Mouse (Mus musculus): ENCODE results near the gene Ythdc1.
A peak's percentile ranks its signal among the peaks of the same experiment; 100 is the strongest.
"Not testable (repeated sequence)": the region's sequence is repeated elsewhere in the genome, so short reads cannot be mapped to it uniquely, and the experiment has no call there.

Ythdc1 gene

GRCm38 (mm10) chr5:86803962-86804940 lies at the start of gene Ythdc1:
Ythdc1 (plus strand) TSS chr5:86804221.
- DNase-seq (ENCODE audit: low spot score), result peak; percentile 89

- no peak for DNase-seq (ENCODE audit: low spot score)
Measured at GRCm38 (mm10) chr5:86769015-86769658, 34.9 kb upstream of the Ythdc1 start.

GRCm38 (mm10) chr5:86771010-86771409 lies 33.0 kb upstream of the Ythdc1 start:
- DNase-seq (ENCODE audit: low spot score), result no peak

- DNase-seq (ENCODE audit: low spot score), result no peak
Measured at GRCm38 (mm10) chr5:86776941-86777340, 27.1 kb upstream of the Ythdc1 start.

DNA sequence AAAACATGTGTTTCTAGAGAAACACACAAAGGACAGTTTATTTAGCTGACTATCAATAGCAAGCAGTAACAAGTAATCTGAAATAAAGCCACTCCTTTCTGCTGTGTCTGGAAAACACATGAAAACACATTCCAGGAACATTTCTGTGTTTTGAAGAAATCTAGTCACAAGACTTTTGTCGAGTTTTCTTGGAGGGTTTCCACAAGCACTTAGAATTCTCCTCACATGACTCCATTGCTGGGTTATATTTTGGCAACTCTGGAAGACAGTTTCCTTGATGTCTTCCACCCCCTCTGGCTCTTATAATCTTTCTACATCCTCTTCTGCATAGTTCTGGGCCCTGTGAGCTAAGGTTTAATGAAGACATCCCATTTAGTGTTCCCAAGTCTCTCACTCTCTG lies 25.6 kb upstream of the Ythdc1 start:
- no peak for DNase-seq (ENCODE audit: low spot score)

DNA sequence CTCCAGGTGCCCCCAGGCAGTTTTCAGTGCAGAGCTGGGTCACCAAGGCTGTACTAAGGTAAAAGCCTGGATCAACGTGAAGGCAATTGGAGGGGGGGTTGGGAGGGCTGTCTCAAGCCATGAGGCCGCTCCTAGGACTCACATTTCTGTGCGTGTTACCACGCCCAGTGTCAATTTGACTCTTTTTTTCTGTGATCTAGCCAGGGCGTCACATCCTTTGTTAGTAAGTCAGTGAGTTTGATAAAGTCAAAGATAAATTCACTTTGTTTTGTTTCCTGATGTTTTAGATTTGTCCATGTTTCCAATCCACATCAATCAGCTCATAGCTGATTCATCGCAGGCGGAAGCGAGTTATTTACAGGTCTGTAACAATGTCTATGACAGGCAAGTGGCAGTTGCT lies 21.0 kb upstream of the Ythdc1 start:
- no peak for DNase-seq (ENCODE audit: low spot score)

DNA sequence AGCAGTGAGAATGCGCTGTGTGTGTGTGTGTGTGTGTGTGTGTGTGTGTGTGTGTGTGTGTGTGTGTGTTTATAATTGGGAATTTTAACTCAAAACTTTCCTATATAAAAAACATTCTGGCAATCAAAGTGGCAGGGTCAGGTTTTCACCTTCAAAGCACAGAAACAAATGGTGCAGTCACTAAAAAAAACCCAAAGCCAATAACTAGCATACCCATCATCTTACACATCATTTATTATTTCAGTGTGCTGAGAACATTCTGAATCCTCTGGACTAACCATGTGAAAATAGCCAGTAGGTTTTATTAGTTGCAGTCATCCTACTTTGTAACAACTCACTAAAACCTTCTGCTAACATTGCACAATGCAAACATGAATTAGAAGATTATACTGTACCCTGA lies 19.8 kb upstream of the Ythdc1 start:
- no peak for DNase-seq (ENCODE audit: low spot score)

DNA sequence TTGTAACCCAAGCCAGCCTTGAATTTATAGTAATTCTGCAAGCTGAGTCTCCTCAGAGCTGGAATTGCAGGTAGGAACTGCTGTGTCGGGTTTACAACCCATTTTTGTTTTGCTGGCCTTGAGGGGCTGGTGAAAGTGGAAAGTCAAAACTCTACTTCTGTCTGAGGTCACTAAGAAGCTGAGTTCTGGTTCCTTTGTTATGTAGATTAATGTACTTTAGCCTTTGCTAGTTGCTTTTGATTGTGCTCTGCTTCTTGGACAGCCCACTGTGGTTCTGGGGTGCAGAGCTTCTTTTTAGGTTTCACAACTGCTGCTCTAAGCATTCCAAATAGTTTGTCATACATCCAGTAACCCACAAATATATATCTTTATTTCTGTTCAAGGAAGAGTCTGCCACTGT lies 17.2 kb upstream of the Ythdc1 start:
- no peak for DNase-seq (ENCODE audit: low spot score)

DNA sequence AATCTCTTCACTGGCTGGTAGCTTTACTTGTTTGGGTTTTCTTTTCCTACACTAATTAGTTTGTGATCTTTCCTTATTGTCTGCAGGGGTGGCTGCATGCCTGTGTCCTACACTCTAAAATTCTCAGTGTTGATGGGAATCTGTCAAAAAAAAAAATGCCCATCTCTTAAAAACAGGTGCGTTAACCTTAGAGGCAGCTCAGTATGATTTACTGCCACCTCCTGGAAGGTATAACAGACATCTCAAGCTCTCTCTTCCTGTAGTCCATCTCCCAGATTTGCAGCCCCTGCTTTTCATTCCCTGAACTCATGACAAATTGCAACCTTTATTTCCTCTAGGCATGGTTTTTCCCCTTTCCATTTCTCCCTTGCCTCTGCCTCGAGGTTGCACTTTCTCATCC lies 14.1 kb upstream of the Ythdc1 start:
- no peak for DNase-seq (ENCODE audit: low spot score)

- no peak for DNase-seq (ENCODE audit: low spot score)
Measured at GRCm38 (mm10) chr5:86792249-86792648, 11.8 kb upstream of the Ythdc1 start.

DNA sequence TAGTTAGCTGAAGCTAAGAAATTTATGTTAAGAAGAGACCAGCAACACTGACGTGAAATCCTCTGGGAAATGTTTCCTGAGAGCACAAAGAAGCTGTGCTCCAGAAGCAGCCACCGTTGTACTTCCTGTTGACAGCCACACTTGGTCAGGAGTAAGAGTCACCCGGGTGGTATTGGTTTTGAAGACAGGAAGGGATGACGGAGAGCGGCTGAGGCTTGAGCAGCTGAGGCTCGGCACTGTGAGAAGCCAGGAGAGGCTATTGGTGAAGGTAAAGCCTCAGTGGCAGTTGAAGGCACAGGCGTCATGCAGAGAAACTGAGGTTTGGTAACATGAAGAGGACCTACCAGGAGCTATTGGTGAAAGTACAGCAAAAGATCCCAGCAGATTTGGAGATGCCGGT lies 11.2 kb upstream of the Ythdc1 start:
- no peak for DNase-seq (ENCODE audit: low spot score)

DNA sequence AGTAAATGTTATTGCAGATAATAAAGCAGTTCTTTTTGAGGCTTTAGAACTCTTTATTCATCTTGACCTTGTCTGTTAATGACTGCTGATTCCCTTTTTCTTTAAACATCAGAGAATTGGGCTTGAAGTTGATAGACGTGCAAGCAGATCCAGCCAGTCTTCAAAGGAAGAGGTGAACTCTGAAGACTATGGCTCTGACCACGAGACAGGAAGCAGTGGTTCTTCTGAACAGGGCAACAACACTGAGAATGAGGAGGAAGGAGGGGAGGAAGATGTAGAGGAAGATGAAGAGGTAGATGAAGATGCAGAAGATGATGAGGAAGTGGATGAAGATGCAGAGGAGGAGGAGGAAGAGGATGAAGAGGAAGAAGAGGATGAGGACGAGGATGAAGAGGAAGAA lies 12.8 kb downstream of the Ythdc1 start:
- DNase-seq (ENCODE audit: low spot score), result no peak

DNA sequence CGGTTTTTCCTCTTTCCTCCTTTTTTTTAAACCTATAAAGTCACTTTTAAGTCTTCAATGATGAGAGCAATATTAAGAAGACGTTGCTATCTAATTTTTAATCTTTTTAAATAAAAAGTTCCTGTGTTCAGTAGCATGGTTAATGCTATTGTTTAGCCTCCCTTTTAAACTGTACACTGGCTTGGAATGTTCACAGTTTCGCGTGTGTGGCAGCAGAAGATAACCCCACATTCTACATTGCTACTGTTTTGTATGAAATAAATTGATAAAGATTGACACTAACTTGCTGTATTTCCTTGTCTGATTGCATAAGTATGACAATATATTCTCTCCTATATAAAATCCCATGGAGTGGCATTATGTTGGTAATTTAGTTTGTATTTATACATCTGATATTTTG lies 32.4 kb downstream of the Ythdc1 start:
- DNase-seq (ENCODE audit: low spot score), result not testable (repeated sequence)

- DNase-seq (ENCODE audit: low spot score), result no peak
Measured at GRCm38 (mm10) chr5:86838110-86838509, 34.1 kb downstream of the Ythdc1 start.

- DNase-seq (ENCODE audit: low spot score), result no peak
Measured at GRCm38 (mm10) chr5:86839472-86839871, 35.5 kb downstream of the Ythdc1 start.

- DNase-seq (ENCODE audit: low spot score), result no peak
Measured at GRCm38 (mm10) chr5:86840207-86840606, 36.2 kb downstream of the Ythdc1 start.

DNA sequence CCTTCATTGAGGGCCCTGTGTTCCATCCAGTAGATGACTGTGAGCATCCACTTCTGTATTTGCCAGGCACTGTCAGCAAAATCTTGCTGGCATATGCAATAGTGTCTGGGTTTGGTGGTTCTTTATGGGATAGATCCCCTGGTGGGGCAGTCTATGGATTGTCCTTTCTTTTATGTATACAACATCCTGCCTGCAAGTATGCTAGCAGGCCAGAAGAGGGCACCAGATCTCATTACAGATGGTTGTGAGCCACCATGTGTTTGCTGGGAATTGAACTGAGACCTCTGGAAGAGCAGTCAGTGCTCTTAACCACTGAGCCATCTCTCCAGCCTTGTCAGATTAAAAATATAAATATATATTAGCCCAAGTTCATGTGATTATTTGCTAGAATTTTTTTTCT lies 37.2 kb downstream of the Ythdc1 start:
- not testable (repeated sequence) for DNase-seq (ENCODE audit: low spot score)

DNA sequence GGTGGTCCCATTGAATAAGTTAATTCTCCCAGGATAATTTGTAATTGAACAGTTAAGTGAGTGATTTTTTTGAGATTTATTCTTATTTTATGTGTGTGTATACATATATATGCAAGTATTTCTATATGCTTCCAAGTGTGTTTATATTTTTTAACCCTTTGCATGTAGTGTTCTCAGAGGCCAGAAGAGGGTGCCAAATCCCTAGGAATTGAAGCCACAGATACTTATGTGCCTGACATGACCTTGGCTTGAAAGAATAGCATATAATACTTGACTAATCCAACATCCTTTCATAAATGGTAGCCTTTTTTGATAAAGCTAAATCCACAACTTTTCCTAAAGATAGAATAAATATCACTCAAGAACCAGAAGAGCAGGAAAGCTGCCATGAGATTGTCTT lies 46.1 kb downstream of the Ythdc1 start:
- DNase-seq (ENCODE audit: low spot score), result no peak

GRCm38 (mm10) chr5:86851658-86852057 lies 47.6 kb downstream of the Ythdc1 start:
- DNase-seq (ENCODE audit: low spot score), result no peak

GRCm38 (mm10) chr5:86856505-86856904 lies 52.5 kb downstream of the Ythdc1 start:
- DNase-seq (ENCODE audit: low spot score), result not testable (repeated sequence)

GRCm38 (mm10) chr5:86857682-86858081 lies 53.7 kb downstream of the Ythdc1 start:
- DNase-seq (ENCODE audit: low spot score), result no peak

- DNase-seq (ENCODE audit: low spot score), result no peak
Measured at GRCm38 (mm10) chr5:86858336-86858735, 54.3 kb downstream of the Ythdc1 start.

DNA sequence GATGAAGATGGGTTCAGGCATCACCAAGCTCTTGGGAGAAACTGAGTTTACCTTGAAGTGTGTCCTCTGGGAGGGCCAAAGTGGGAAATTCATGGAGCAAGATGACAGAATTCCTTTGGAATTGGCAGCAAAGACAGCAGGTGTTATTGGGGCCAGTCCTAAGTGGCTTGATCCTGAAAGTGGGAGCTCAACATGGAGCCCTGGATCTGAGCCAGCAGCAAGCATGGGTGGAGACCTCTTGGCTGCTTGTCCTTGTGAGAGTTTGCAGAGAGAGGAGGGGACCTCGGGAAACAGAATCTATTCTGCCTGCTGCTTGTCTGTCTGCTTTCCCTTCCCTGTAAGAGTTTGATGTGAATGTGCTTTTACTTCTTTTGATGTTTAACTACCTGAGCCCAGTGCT lies 67.9 kb downstream of the Ythdc1 start:
- DNase-seq (ENCODE audit: low spot score), result no peak

All from ovary, adult 18-20 months (tissue).